Comparison of ENCODE assay signal across 23 mouse cellular contexts in genomic region chr2:83742836-83743235, GRCm38 (mm10). TPM values are rescaled to one million over a fixed set of nuclear protein-coding genes. Genes with fewer than 3 reads are reported as not detected.
DNase-seq lines count a peak whose midpoint lies in the region; ATAC-seq and TF ChIP-seq lines count a peak whose summit lies in the region.
"Had no signal": no experiment of that assay in that cellular context is flagged by ENCODE, and none has a peak within 500 bp of the region (broad histone marks: within the 10 kb centered on the region; RNA-seq: fewer than 3 reads in every experiment).

No protein-coding gene starts in this region.

- DNase-seq in kidney, postnatal 25 days, result no peak
- DNase-seq in lung, adult 2 months, result no peak
- no peak for DNase-seq in embryo, embryonic 10.5 days (ENCODE audit: low spot score)
- no peak for DNase-seq in heart, postnatal 4 days
- DNase-seq: adrenal gland, adult 2 months; B cell, adult 2 months; kidney, adult 9 months; thymus, adult 2 months; thymus, postnatal 36 days had no signal

- no peak overlapping the region for H3K4me3 ChIP-seq in kidney, embryonic 16.5 days (ENCODE audit: low read length)
- no peak overlapping the region for H3K4me3 ChIP-seq in lung, embryonic 16.5 days (ENCODE audit: low read length)
- H3K4me3 ChIP-seq in lung, adult 2 months (replicated peaks; ENCODE audit: extremely low read depth, low read depth, low read length), result no peak overlapping the region
- no peak overlapping the region for H3K4me3 ChIP-seq in bone marrow macrophage, adult 2 months (ENCODE audit: insufficient read depth, low read length)
- H3K4me3 ChIP-seq: embryonic facial prominence, embryonic 12.5 days; erythroblast, embryonic 14.5 days; gastrocnemius, adult 2 months; heart, embryonic 13.5 days; hindbrain, embryonic 10.5 days; intestine, embryonic 15.5 days; limb, embryonic 12.5 days; liver, embryonic 15.5 days; neural tube, embryonic 12.5 days had no signal

- peaks cover 11% of the 10 kb centered on the region for H3K36me3 ChIP-seq in kidney, embryonic 16.5 days (ENCODE audit: insufficient read depth, low read length)
- peaks cover 2% of the 10 kb centered on the region; the same call in 1 of the 2 replicates for H3K36me3 ChIP-seq in lung, embryonic 16.5 days (ENCODE audit: control insufficient read depth, insufficient read depth, low read length)
- H3K36me3 ChIP-seq: intestine, embryonic 15.5 days; neural tube, embryonic 12.5 days had no signal

- H3K4me1 ChIP-seq in kidney, embryonic 16.5 days (ENCODE audit: insufficient read depth, low read length), result peaks cover 46% of the 10 kb centered on the region
- H3K4me1 ChIP-seq in lung, embryonic 16.5 days (replicated peaks; ENCODE audit: control insufficient read depth, insufficient read depth, low read length), result peaks cover 26% of the 10 kb centered on the region
- H3K4me1 ChIP-seq in lung, adult 2 months (ENCODE audit: control insufficient read depth, insufficient read depth, low read length), result peaks cover 13% of the 10 kb centered on the region
- peaks cover 36% of the 10 kb centered on the region for H3K4me1 ChIP-seq in bone marrow macrophage, adult 2 months (ENCODE audit: control insufficient read depth, insufficient read depth, low read length)
- H3K4me1 ChIP-seq: neural tube, embryonic 12.5 days had no signal

- H3K27ac ChIP-seq in kidney, embryonic 16.5 days (ENCODE audit: low read length), result peak overlapping the region; percentile 61; the same call in 1 of the 2 replicates
- 0 out of 2 replicates have a peak overlapping the region, but pooled peaks have one; percentile 55 for H3K27ac ChIP-seq in lung, embryonic 16.5 days (ENCODE audit: low read length)
- peak overlapping the region; percentile 54 for H3K27ac ChIP-seq in bone marrow macrophage, adult 2 months (ENCODE audit: insufficient read depth, low read depth, low read length)
- H3K27ac ChIP-seq: embryonic facial prominence, embryonic 12.5 days; hindbrain, embryonic 10.5 days; hindbrain, postnatal 0 days; intestine, embryonic 15.5 days; limb, embryonic 12.5 days; liver, embryonic 15.5 days; neural tube, embryonic 12.5 days had no signal

- no peak for ATAC-seq in kidney, embryonic 16.5 days (ENCODE audit: low FRiP score, low TSS enrichment)
- no peak for ATAC-seq in lung, embryonic 16.5 days (ENCODE audit: low read depth)
- ATAC-seq: intestine, embryonic 15.5 days had no signal

- no peaks in the 10 kb centered on the region for H3K9me3 ChIP-seq in kidney, embryonic 16.5 days (ENCODE audit: low read length)
- no peaks in the 10 kb centered on the region for H3K9me3 ChIP-seq in lung, embryonic 16.5 days (ENCODE audit: control insufficient read depth, low read length)
- H3K9me3 ChIP-seq: embryonic facial prominence, embryonic 12.5 days; heart, embryonic 13.5 days; hindbrain, embryonic 10.5 days; intestine, embryonic 15.5 days; limb, embryonic 12.5 days; liver, embryonic 15.5 days; neural tube, embryonic 12.5 days had no signal

- 96% methylated on average over 2 of the region's 2 CpGs for WGBS in kidney, embryonic 16.5 days
- WGBS in lung, embryonic 16.5 days, result 94% methylated on average over 2 of the region's 2 CpGs
- WGBS in lung, adult 2 months, result 79% methylated on average over 2 of the region's 2 CpGs

- no peak for TF ChIP-seq CTCF in lung, adult 2 months (IDR thresholded peaks at IDR 0.05; ENCODE audit: insufficient read depth, low read length)
- TF ChIP-seq CTCF in bone marrow macrophage, adult 2 months (IDR thresholded peaks at IDR 0.05; ENCODE audit: low read depth, low read length), result no peak

- no peak for TF ChIP-seq POLR2A in lung, adult 2 months (IDR thresholded peaks at IDR 0.05; ENCODE audit: borderline replicate concordance, extremely low read depth, low read depth, low read length)
- TF ChIP-seq POLR2A in bone marrow macrophage, adult 2 months (IDR thresholded peaks at IDR 0.05; ENCODE audit: borderline replicate concordance, low read depth, low read length), result no peak

- no peak overlapping the region for H3K4me2 ChIP-seq in kidney, embryonic 16.5 days (replicated peaks; ENCODE audit: low read depth, low read length)
- no peak overlapping the region for H3K4me2 ChIP-seq in lung, embryonic 16.5 days (ENCODE audit: low read depth, low read length)
- H3K4me2 ChIP-seq: embryonic facial prominence, embryonic 12.5 days; intestine, embryonic 15.5 days; limb, embryonic 12.5 days; liver, embryonic 15.5 days; midbrain, embryonic 11.5 days; neural tube, embryonic 12.5 days had no signal

- H3K27me3 ChIP-seq in kidney, embryonic 16.5 days (ENCODE audit: insufficient read depth, low read length), result no peaks in the 10 kb centered on the region
- no peaks in the 10 kb centered on the region for H3K27me3 ChIP-seq in lung, embryonic 16.5 days (ENCODE audit: control insufficient read depth, insufficient read depth, low read depth, low read length)
- H3K27me3 ChIP-seq: embryonic facial prominence, embryonic 12.5 days; intestine, embryonic 15.5 days; limb, embryonic 12.5 days; liver, embryonic 15.5 days; neural tube, embryonic 12.5 days had no signal

- no peak overlapping the region for H3K9ac ChIP-seq in kidney, embryonic 16.5 days (replicated peaks; ENCODE audit: low read length)
- no peak overlapping the region for H3K9ac ChIP-seq in lung, embryonic 16.5 days (ENCODE audit: low read length)
- H3K9ac ChIP-seq: embryonic facial prominence, embryonic 12.5 days; heart, embryonic 13.5 days; intestine, embryonic 15.5 days; limb, embryonic 12.5 days; liver, embryonic 15.5 days; neural tube, embryonic 12.5 days had no signal

RNA-seq across cellular contexts. Expression of gene Itgav, which starts 18.6 kb away (rescaled TPM):
- 77.1 and 88.9 TPM in 2 replicates for polyA plus RNA-seq in kidney, embryonic 16.5 days (2015; fragmentation: Nextera tagmentation; extraction: Ambion mirVana)
- 72.6 and 75.3 TPM in 2 replicates for polyA plus RNA-seq in lung, embryonic 16.5 days (2015; fragmentation: Nextera tagmentation; extraction: Ambion mirVana)
- 37.6 and 78.5 TPM in 2 replicates for polyA plus RNA-seq in lung, adult 2 months (2012; rRNA removed)
- 93.4 and 93.5 TPM in 2 replicates for polyA plus RNA-seq in bone marrow macrophage, adult 2 months (2012; ENCODE audit: insufficient read depth, insufficient read length, missing spikeins)
- 10 to 100 TPM; 57.2 to 64.7 TPM for total RNA-seq in heart, postnatal 4 days (2021)
